Mouse (Mus musculus) CH12.LX (cell line): ENCODE data around the gene Vmn1r195. TPM values are rescaled to one million over a fixed set of nuclear protein-coding genes. Genes with fewer than 3 reads are reported as not detected.
A peak's percentile ranks its signal among the peaks of the same experiment; 100 is the strongest.
"Not testable (repeated sequence)": the region's sequence is repeated elsewhere in the genome, so short reads cannot be mapped to it uniquely, and the experiment has no call there.

Source experiments
- DNase-seq: peaks from one replicate; pipeline ENCODE4 v3.0.0-alpha.2; 2013; ENCODE audit errors: extremely low read depth
- H3K27ac ChIP-seq: 2 replicates; pipeline ENCODE4 v1.5.1; 2012; ENCODE audit warnings: low read depth, mild to moderate bottlenecking, control low read depth, moderate library complexity; ENCODE audit not compliant: insufficient read depth
- H3K27me3 ChIP-seq: replicated peaks from 2 replicates; pipeline ENCODE3; 2012; ENCODE audit warnings: inconsistent platforms
- H3K36me3 ChIP-seq, 2 experiments: replicated peaks in 1 of 2; 2 replicates each; pipeline versions ENCODE3 to v1.6.1; 2012; ENCODE audit warnings: inconsistent platforms in 1 of 2, low read length in 1 of 2, mild to moderate bottlenecking in 1 of 2, mixed read lengths in 1 of 2, moderate library complexity in 1 of 2; ENCODE audit not compliant: control insufficient read depth in 1 of 2, insufficient read depth in 1 of 2
- H3K4me1 ChIP-seq, 2 experiments: 2 replicates each; pipeline ENCODE4 v1.6.1; 2012; ENCODE audit warnings: inconsistent platforms in 1 of 2, moderate library complexity in 1 of 2; ENCODE audit not compliant: insufficient read depth in 2 of 2, control insufficient read depth in 1 of 2
- H3K4me2 ChIP-seq: 2 replicates; pipeline ENCODE4 v1.6.1; 2012; ENCODE audit warnings: low read depth, mild to moderate bottlenecking, control low read depth; ENCODE audit not compliant: poor library complexity, insufficient read depth, severe bottlenecking
- H3K4me3 ChIP-seq, 3 experiments: fragments of 150-350 bp in 1 of 3; sonication (generic) in 1 of 3; replicated peaks in 1 of 3; 2 replicates each; pipeline versions ENCODE3 to v1.5.1; 2011 to 2012; ENCODE audit warnings: low read depth in 2 of 3, low read length in 2 of 3, mild to moderate bottlenecking in 2 of 3, moderate library complexity in 2 of 3, control low read depth in 1 of 3, improper control_type of control experiment in 1 of 3, inconsistent platforms in 1 of 3, mixed read lengths in 1 of 3; ENCODE audit not compliant: poor library complexity in 1 of 3
- H3K79me2 ChIP-seq: replicated peaks from 2 replicates; pipeline ENCODE4 v1.6.1; 2012; ENCODE audit warnings: mild to moderate bottlenecking, moderate library complexity; ENCODE audit not compliant: control insufficient read depth, poor library complexity, insufficient read depth, severe bottlenecking; ENCODE audit errors: extremely low read depth
- H3K9ac ChIP-seq: 2 replicates; pipeline ENCODE4 v1.6.1; 2012; ENCODE audit warnings: low read depth, mild to moderate bottlenecking, control low read depth, moderate library complexity; ENCODE audit not compliant: insufficient read depth
- H3K9me3 ChIP-seq: replicated peaks from 2 replicates; pipeline ENCODE3; 2012; ENCODE audit warnings: low read length, inconsistent platforms, mixed read lengths
- CHD1 ChIP-seq: IDR thresholded peaks from 2 replicates; pipeline ENCODE4 v1.6.1; 2012; ENCODE audit warnings: low read depth, low read length, improper control_type of control experiment, inconsistent platforms
- CHD2 ChIP-seq: IDR thresholded peaks from 2 replicates; pipeline ENCODE4 v1.6.1; 2011; ENCODE audit warnings: low read length, improper control_type of control experiment
- CTCF ChIP-seq, 2 experiments: IDR thresholded peaks in 1 of 2; conservative IDR thresholded peaks in 1 of 2; 2 replicates each; pipeline ENCODE4 v1.5.1; 2011 to 2012; ENCODE audit warnings: low read depth in 2 of 2, low read length in 2 of 2, improper control_type of control experiment in 1 of 2, inconsistent platforms in 1 of 2, mild to moderate bottlenecking in 1 of 2, moderate library complexity in 1 of 2
- E2F4 ChIP-seq: IDR thresholded peaks from 2 replicates; pipeline ENCODE4 v1.6.1; 2011; ENCODE audit warnings: low read depth, low read length, improper control_type of control experiment; ENCODE audit not compliant: insufficient replicate concordance
- ELF1 ChIP-seq: IDR thresholded peaks from 2 replicates; pipeline ENCODE4 v1.6.1; 2014; ENCODE audit warnings: low read depth, mild to moderate bottlenecking, inconsistent platforms, low read length, improper control_type of control experiment
- ETS1 ChIP-seq: conservative IDR thresholded peaks from 2 replicates; pipeline ENCODE4 v1.6.1; 2012; ENCODE audit warnings: low read depth, mild to moderate bottlenecking, inconsistent platforms, low read length, improper control_type of control experiment, moderate library complexity
- GABPA ChIP-seq: IDR thresholded peaks from 2 replicates; pipeline ENCODE4 v1.6.1; 2012; ENCODE audit warnings: low read depth, low read length, improper control_type of control experiment, inconsistent platforms; ENCODE audit not compliant: insufficient replicate concordance
- IRF4 ChIP-seq: IDR thresholded peaks from 2 replicates; pipeline ENCODE4 v1.6.1; 2014; ENCODE audit warnings: low read depth, mild to moderate bottlenecking, inconsistent platforms, low read length, improper control_type of control experiment
- MAFK ChIP-seq: IDR thresholded peaks from 2 replicates; pipeline ENCODE4 v1.6.1; 2011; ENCODE audit warnings: low read length, improper control_type of control experiment; ENCODE audit not compliant: insufficient replicate concordance
- MAZ ChIP-seq: IDR thresholded peaks from 2 replicates; pipeline ENCODE4 v1.6.1; 2012; ENCODE audit warnings: low read depth, mild to moderate bottlenecking, inconsistent platforms, low read length, improper control_type of control experiment, moderate library complexity
- MXI1 ChIP-seq: IDR thresholded peaks from 2 replicates; pipeline ENCODE4 v1.6.1; 2011; ENCODE audit warnings: mild to moderate bottlenecking, low read depth, low read length, improper control_type of control experiment
- NELFE ChIP-seq: IDR thresholded peaks from 2 replicates; pipeline ENCODE4 v1.6.1; 2011; ENCODE audit warnings: low read depth, low read length, improper control_type of control experiment
- NRF1 ChIP-seq: IDR thresholded peaks from 2 replicates; pipeline ENCODE4 v1.6.1; 2014; ENCODE audit warnings: low read depth, mild to moderate bottlenecking, inconsistent platforms, low read length, improper control_type of control experiment, moderate library complexity
- PAX5 ChIP-seq: IDR thresholded peaks from 2 replicates; pipeline ENCODE4 v1.6.1; 2012; ENCODE audit warnings: low read length, inconsistent platforms, mixed read lengths
- POLR2A ChIP-seq: IDR thresholded peaks from 2 replicates; pipeline ENCODE4 v1.6.1; 2011; ENCODE audit warnings: low read depth, mild to moderate bottlenecking, improper control_type of control experiment, low read length
- POLR2AphosphoS2 ChIP-seq: IDR thresholded peaks from 2 replicates; pipeline ENCODE4 v1.6.1; 2011; ENCODE audit warnings: low read depth, low read length, improper control_type of control experiment
- RAD21 ChIP-seq: IDR thresholded peaks from 2 replicates; pipeline ENCODE4 v1.6.1; 2011; ENCODE audit warnings: low read depth, mild to moderate bottlenecking, low read length, improper control_type of control experiment, moderate library complexity
- RCOR1 ChIP-seq: conservative IDR thresholded peaks from 2 replicates; pipeline ENCODE4 v1.6.1; 2012; ENCODE audit warnings: low read depth, mild to moderate bottlenecking, inconsistent platforms, low read length, improper control_type of control experiment
- SMC3 ChIP-seq: IDR thresholded peaks from 2 replicates; pipeline ENCODE4 v1.6.1; 2011; ENCODE audit warnings: low read depth, low read length, improper control_type of control experiment
- TCF12 ChIP-seq: IDR thresholded peaks from 2 replicates; pipeline ENCODE4 v1.6.1; 2014; ENCODE audit warnings: low read depth, mild to moderate bottlenecking, inconsistent platforms, low read length, improper control_type of control experiment
- USF1 ChIP-seq: IDR thresholded peaks from 2 replicates; pipeline ENCODE4 v1.6.1; 2014; ENCODE audit warnings: low read depth, mild to moderate bottlenecking, inconsistent platforms, low read length, improper control_type of control experiment
- USF2 ChIP-seq: conservative IDR thresholded peaks from 2 replicates; pipeline ENCODE4 v1.6.1; 2011; ENCODE audit warnings: low read depth, low read length, improper control_type of control experiment
- ZNF384 ChIP-seq: IDR thresholded peaks from 2 replicates; pipeline ENCODE4 v1.6.1; 2012; ENCODE audit warnings: low read depth, low read length, improper control_type of control experiment, inconsistent platforms
- dilution Hi-C: fragments of 300-500 bp; cut with MboI; formaldehyde crosslinking; loops from 2 replicates; pipeline ENCODE4 v1.14.3; 2020; ENCODE audit warnings: low sequenced_read_pairs; ENCODE audit not compliant: extremely low pct_unique_long_range_greater_than_20kb, extremely low pct_ligation_motif_present
- in situ Hi-C: fragments of 300-500 bp; cut with MboI; formaldehyde crosslinking; loops from 3 replicates; pipeline ENCODE4 v1.14.3; 2019; ENCODE audit warnings: low sequenced_read_pairs, low pct_ligation_motif_present, low pct_unique_long_range_greater_than_20kb, mixed read lengths
- polyA plus RNA-seq: library from polyadenylated mRNA; unstranded; fragments of >175 nt; gene quantifications from 2 replicates; pipeline ENCODE4 v1.2.1, GENCODE M21; 2012; ENCODE audit warnings: low read depth; ENCODE audit not compliant: insufficient read length
- total RNA-seq, 2 experiments: library from RNA; depleted of rRNA; stranded (reverse); fragments of 300-350 nt in 1 of 2; fragments of >200 nt in 1 of 2; gene quantifications; 2 replicates each; pipeline ENCODE4 v1.2.3; 2012 to 2014

Gene Vmn1r195
- total and polyA plus RNA-seq, 3 experiments: not detected

- Histone ChIP-seq H3K4me3 (no peak overlapping the region), H3K36me3 (no peaks in the 10 kb centered on the region), H3K79me2 (no peaks in the 10 kb centered on the region), H3K27me3 (no peaks in the 10 kb centered on the region), H3K4me2 (no peak overlapping the region), H3K27ac (no peak overlapping the region), H3K9ac (no peak overlapping the region), H3K9me3 (no peaks in the 10 kb centered on the region), H3K4me1 (no peaks in the 10 kb centered on the region)
- dilution Hi-C loops: no loop called here
- in situ Hi-C loops: no loop called here
- DNase-seq: no peak
- TF ChIP-seq CHD2 (no peak), ETS1 (no peak), CTCF (conservative IDR thresholded peaks at IDR 0.05 in 1 of 2, IDR thresholded peaks at IDR 0.05 in 1 of 2; ENCODE audit: low read depth in 2 of 2, low read length in 2 of 2) (no peak), TCF12 (no peak), MAZ (no peak), POLR2AphosphoS2 (no peak), GABPA (no peak), CHD1 (no peak), SMC3 (no peak), USF2 (no peak)
- TF ChIP-seq, all 38 proteins: peak for 0
Measured at GRCm38 (mm10) chr13:22271721-22272120, 1.4 kb downstream of the Vmn1r195 start.

GRCm38 (mm10) chr13:22284578-22284977, 14.3 kb downstream of the Vmn1r195 start:
- no peak overlapping the region for H3K4me3 ChIP-seq
- H3K9me3 ChIP-seq: no peaks in the 10 kb centered on the region
- dilution Hi-C loops (no loop called here), in situ Hi-C loops (no loop called here)
- no peaks in the 10 kb centered on the region for H3K79me2 ChIP-seq
- peak; percentile 19 for DNase-seq
- H3K4me1 ChIP-seq: no peaks in the 10 kb centered on the region
- H3K27me3 ChIP-seq: no peaks in the 10 kb centered on the region
- H3K27ac ChIP-seq: no peak overlapping the region
- no peak overlapping the region for H3K9ac ChIP-seq
- no peak overlapping the region for H3K4me2 ChIP-seq
- TF ChIP-seq CTCF (conservative IDR thresholded peaks at IDR 0.05 in 1 of 2, IDR thresholded peaks at IDR 0.05 in 1 of 2; ENCODE audit: low read depth in 2 of 2, low read length in 2 of 2) (peak in 1 of 2 experiments; percentile 51; a peak in 2 of 4 replicates), RAD21 (peak; percentile 34), IRF4 (no peak), SMC3 (peak; percentile 47), CHD1 (no peak)
- H3K36me3 ChIP-seq: no peaks in the 10 kb centered on the region

GRCm38 (mm10) chr13:22289620-22290019, 19.3 kb downstream of the Vmn1r195 start, which contains the start of gene Vmn1r196:
TSS of gene Vmn1r196 (plus strand) at chr13:22289920.
- no peaks in the 10 kb centered on the region for H3K9me3 ChIP-seq
- H3K36me3 ChIP-seq: no peaks in the 10 kb centered on the region
- H3K79me2 ChIP-seq: no peaks in the 10 kb centered on the region
- no peaks in the 10 kb centered on the region for H3K27me3 ChIP-seq
- no peak for TF ChIP-seq GABPA
- no peak for TF ChIP-seq MAFK
- TF ChIP-seq USF1: no peak
- no peak for TF ChIP-seq ELF1
- no peak for TF ChIP-seq RCOR1
- no peak for TF ChIP-seq NRF1
- no peak for TF ChIP-seq ETS1
- TF ChIP-seq E2F4: no peak
- TF ChIP-seq SMC3: no peak
- no peak for TF ChIP-seq MXI1
- TF ChIP-seq PAX5: no peak
- no peak for TF ChIP-seq ZNF384
- no peak for TF ChIP-seq POLR2A
- no peak for TF ChIP-seq TCF12
- no peak for TF ChIP-seq NELFE
- H3K4me2 ChIP-seq: no peak within 1 kb of the TSS
- dilution Hi-C loops: no loop called here
- H3K9ac ChIP-seq: no peak within 1 kb of the TSS
- no peaks in the 10 kb centered on the region for H3K4me1 ChIP-seq
- no peak within 1 kb of the TSS for H3K27ac ChIP-seq
- no peak within 1 kb of the TSS for H3K4me3 ChIP-seq
- DNase-seq: no peak
- in situ Hi-C loops: no loop called here

- H3K4me3 ChIP-seq, H3K9ac ChIP-seq, H3K27me3 ChIP-seq, H3K4me2 ChIP-seq, dilution Hi-C loops, DNase-seq, H3K27ac ChIP-seq, H3K9me3 ChIP-seq, in situ Hi-C loops, H3K79me2 ChIP-seq, H3K36me3 ChIP-seq, H3K4me1 ChIP-seq: not testable (repeated sequence)
Measured at GRCm38 (mm10) chr13:22308075-22308474, 37.8 kb downstream of the Vmn1r195 start.
